In genomic region chr13:55622156-55622648, GRCm38 (mm10) we compare ENCODE assay signal across 1 mouse cellular context.
TF ChIP-seq lines count a peak whose summit lies in the region.

No protein-coding gene starts in this region.

TF ChIP-seq in CH12.LX, 34 proteins besides CTCF, POLR2A, EP300 and RAD21:
- TF ChIP-seq TBP (conservative IDR thresholded peaks at IDR 0.05; ENCODE audit: low read depth, low read length) = 0 out of 2 replicates have a peak, but pooled peaks have one; percentile 1
